Mouse (Mus musculus) heart, embryonic 10.5 days (tissue): ENCODE measurements at regions not wholly inside any gene's neighbourhood (a gene's known extent, or its start where the extent isn't known, plus 50 kb on each side); places are given as distances from the start of the nearest gene placed in this dataset.

ENCODE experiments used
- DNase-seq: peaks from one replicate; pipeline ENCODE4 v3.0.0-alpha.2; 2017; ENCODE audit warnings: low spot score
- H3K27ac ChIP-seq: fragments of 300-500 bp; sonication (generic); 2 replicates; pipeline ENCODE4 v1.5.1; 2016; ENCODE audit warnings: mild to moderate bottlenecking
- H3K27me3 ChIP-seq: fragments of 300-500 bp; sonication (generic); 2 replicates; pipeline ENCODE4 v1.6.1; 2016; ENCODE audit warnings: mild to moderate bottlenecking; ENCODE audit not compliant: poor library complexity, insufficient read depth, severe bottlenecking
- H3K36me3 ChIP-seq: fragments of 300-500 bp; sonication (generic); 2 replicates; pipeline ENCODE4 v1.6.1; 2016; ENCODE audit warnings: mild to moderate bottlenecking, moderate library complexity
- H3K4me1 ChIP-seq: fragments of 300-500 bp; sonication (generic); 2 replicates; pipeline ENCODE4 v1.6.1; 2016; ENCODE audit warnings: mild to moderate bottlenecking
- H3K4me3 ChIP-seq: fragments of 300-500 bp; sonication (generic); 2 replicates; pipeline ENCODE4 v1.5.1; 2016; ENCODE audit warnings: mild to moderate bottlenecking, moderate library complexity
- H3K9me3 ChIP-seq: fragments of 300-500 bp; sonication (generic); 2 replicates; pipeline ENCODE4 v1.6.1; 2016; ENCODE audit warnings: mild to moderate bottlenecking, moderate library complexity
- WGBS: fragments of 180-500 bp; shearing (Covaris S2); methylation state at CpG from one replicate; pipeline ENCODE4 v1.1.7; 2016; 5-methylcytosine and 5-hydroxymethylcytosine counted together

GRCm38 (mm10) chr6:94826656-94827055 lies 126.7 kb upstream of the Lrig1 start:
- Histone ChIP-seq H3K36me3 (no peaks in the 10 kb centered on the region), H3K27ac (no peak overlapping the region), H3K27me3 (no peaks in the 10 kb centered on the region), H3K9me3 (no peaks in the 10 kb centered on the region), H3K4me1 (no peaks in the 10 kb centered on the region), H3K4me3 (no peak overlapping the region)
- no peak for DNase-seq
- 65% methylated on average over 2 of the region's 2 CpGs for WGBS

- 40% methylated on average over 6 of the region's 6 CpGs for WGBS
- H3K9me3 ChIP-seq: no peaks in the 10 kb centered on the region
- no peak overlapping the region for H3K4me3 ChIP-seq
Measured at GRCm38 (mm10) chr6:94818220-94818619, 118.3 kb upstream of the Lrig1 start.

GRCm38 (mm10) chr6:94816161-94816560 lies 116.2 kb upstream of the Lrig1 start:
- no peaks in the 10 kb centered on the region for H3K36me3 ChIP-seq
- H3K9me3 ChIP-seq: no peaks in the 10 kb centered on the region
- H3K4me1 ChIP-seq: peaks cover 24% of the 10 kb centered on the region
- H3K27ac ChIP-seq: no peak overlapping the region
- 65% methylated on average over 5 of the region's 5 CpGs for WGBS
- DNase-seq: no peak
- H3K4me3 ChIP-seq: no peak overlapping the region
- peaks cover 32% of the 10 kb centered on the region for H3K27me3 ChIP-seq

More at GRCm38 (mm10) chr6:94818220-94818619, 118.3 kb upstream of the Lrig1 start:
- Histone ChIP-seq H3K27ac (no peak overlapping the region), H3K36me3 (no peaks in the 10 kb centered on the region), H3K27me3 (peaks cover 29% of the 10 kb centered on the region), H3K4me1 (peaks cover 19% of the 10 kb centered on the region; the same call in 1 of the 2 replicates)
- DNase-seq: no peak

- Histone ChIP-seq H3K27me3 (peaks cover 31% of the 10 kb centered on the region), H3K9me3 (no peaks in the 10 kb centered on the region), H3K4me1 (peaks cover 24% of the 10 kb centered on the region), H3K4me3 (no peak overlapping the region), H3K36me3 (no peaks in the 10 kb centered on the region), H3K27ac (no peak overlapping the region)
- whole genome bisulfite sequencing: 64% methylated on average over 3 of the region's 3 CpGs
- DNase-seq: no peak
Measured at GRCm38 (mm10) chr6:94814711-94815110, 114.8 kb upstream of the Lrig1 start.

GRCm38 (mm10) chr6:94813481-94814148 lies 113.7 kb upstream of the Lrig1 start:
- H3K4me3 ChIP-seq: no peak overlapping the region
- DNase-seq: no peak
- peaks cover 21% of the 10 kb centered on the region for H3K27me3 ChIP-seq
- no peak overlapping the region for H3K27ac ChIP-seq
- WGBS: 71% methylated on average over 7 of the region's 7 CpGs
- H3K4me1 ChIP-seq: peaks cover 21% of the 10 kb centered on the region
- H3K9me3 ChIP-seq: no peaks in the 10 kb centered on the region
- no peaks in the 10 kb centered on the region for H3K36me3 ChIP-seq

DNA sequence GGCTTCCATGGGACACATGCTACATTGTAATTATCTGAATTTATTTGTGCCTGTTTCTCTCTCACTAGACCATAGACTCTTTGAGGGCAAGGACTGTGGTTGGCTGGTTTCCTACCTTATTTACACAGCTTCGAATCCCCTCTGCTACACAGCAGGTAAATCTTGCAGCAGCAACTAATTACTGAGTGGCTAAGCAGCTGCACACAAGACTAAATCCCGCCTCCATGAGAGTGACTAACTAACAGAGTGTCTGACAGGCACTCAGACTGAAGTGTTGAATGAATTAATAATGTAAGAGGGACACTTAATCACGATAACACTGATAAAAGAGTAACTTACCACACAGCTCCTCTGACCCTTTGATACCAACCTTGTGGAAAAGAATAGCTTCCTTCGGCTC lies 111.9 kb upstream of the Lrig1 start:
- H3K4me3 ChIP-seq: no peak overlapping the region
- H3K27me3 ChIP-seq: peaks cover 15% of the 10 kb centered on the region; the same call in 1 of the 2 replicates
- no peak overlapping the region for H3K27ac ChIP-seq
- no peaks in the 10 kb centered on the region for H3K36me3 ChIP-seq
- H3K9me3 ChIP-seq: no peaks in the 10 kb centered on the region
- WGBS: 39% methylated on average over 4 of the region's 4 CpGs
- peaks cover 19% of the 10 kb centered on the region for H3K4me1 ChIP-seq
- DNase-seq: no peak

DNA sequence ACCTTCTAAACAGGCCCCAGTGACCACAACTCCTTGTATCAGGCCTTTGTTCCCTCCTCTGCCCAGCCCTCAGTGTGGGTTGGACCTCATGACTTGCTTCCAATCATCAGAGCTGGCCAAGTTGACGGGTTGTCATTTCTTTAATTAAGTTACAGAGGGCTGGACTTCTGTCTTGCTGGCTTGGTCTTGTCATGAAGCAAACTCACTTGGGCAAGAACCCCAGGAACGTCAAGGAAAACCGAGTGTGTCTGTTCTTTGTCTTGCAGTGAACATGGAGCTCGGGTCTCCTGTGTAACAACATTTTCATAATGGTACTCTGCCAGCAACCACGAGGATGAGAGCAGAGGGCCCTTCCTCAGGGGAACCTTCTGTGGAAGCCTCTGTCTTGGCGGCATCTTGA lies 107.3 kb upstream of the Lrig1 start:
- Histone ChIP-seq H3K4me1 (peaks cover 34% of the 10 kb centered on the region), H3K4me3 (no peak overlapping the region), H3K27ac (peak overlapping the region; percentile 36; the same call in 1 of the 2 replicates), H3K36me3 (no peaks in the 10 kb centered on the region), H3K27me3 (peaks cover 11% of the 10 kb centered on the region; the same call in 1 of the 2 replicates), H3K9me3 (no peaks in the 10 kb centered on the region)
- DNase-seq: no peak
- whole genome bisulfite sequencing: 78% methylated on average over 6 of the region's 6 CpGs

DNA sequence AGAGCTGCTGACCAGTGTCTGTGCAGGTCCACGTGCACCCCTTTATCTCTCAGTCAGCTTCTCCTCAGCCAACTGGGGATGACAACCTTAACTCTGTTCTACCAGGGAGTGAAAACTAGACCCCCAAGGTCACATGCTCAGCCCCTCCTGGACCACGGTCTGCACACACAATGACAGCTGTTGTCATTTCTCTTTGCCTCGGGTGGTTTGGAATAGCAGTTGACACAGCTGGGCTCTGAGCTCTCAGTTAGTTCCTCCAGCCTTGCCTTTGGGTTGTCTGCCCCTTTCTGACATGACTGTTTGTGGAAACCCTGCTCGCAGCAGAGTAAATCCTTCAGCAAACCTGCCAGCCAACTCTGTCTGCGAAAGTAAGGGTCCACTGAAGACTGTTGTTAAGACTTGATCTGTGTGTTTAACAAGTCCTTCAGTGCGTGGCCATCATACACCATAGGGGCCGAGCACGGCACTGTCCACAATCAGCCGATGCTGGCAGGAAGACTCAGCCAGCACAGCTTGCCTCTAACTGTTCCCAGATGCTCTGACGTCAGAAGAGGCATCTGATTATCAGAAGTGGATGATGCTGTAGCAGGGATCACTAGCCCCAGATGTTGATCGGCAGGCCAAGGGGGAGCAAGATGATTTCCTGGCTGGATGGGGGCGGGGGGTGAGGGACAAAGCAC lies 106.7 kb upstream of the Lrig1 start:
- peaks cover 35% of the 10 kb centered on the region for H3K4me1 ChIP-seq
- WGBS: 46% methylated on average over 12 of the region's 12 CpGs

DNA sequence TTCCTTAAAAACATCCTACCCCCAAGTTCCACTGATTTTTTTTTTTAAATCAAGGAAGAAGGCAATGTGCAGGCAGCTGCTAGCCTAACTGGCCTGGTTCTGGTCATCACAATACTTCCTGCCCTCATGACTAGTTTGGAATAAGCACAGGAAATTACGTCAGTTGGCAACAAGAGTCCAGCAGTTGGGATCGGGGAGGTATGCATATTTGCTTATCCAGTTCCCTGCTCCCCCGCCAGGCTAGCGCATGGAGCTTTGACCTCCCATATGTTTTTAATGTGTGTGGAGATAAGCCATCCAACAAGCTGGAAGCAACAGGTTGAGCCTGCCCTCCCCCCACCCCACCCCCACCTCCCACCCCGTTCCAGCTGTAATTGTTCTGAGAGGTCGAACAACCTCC lies 105.7 kb upstream of the Lrig1 start:
- WGBS: 52% methylated on average over 6 of the region's 6 CpGs
- Histone ChIP-seq H3K4me3 (no peak overlapping the region), H3K27me3 (peaks cover 12% of the 10 kb centered on the region; the same call in 1 of the 2 replicates), H3K9me3 (no peaks in the 10 kb centered on the region), H3K27ac (peak overlapping the region; percentile 36; the same call in 1 of the 2 replicates), H3K36me3 (no peaks in the 10 kb centered on the region), H3K4me1 (peaks cover 41% of the 10 kb centered on the region)
- no peak for DNase-seq

More for the DNA sequence above, 106.7 kb upstream of the Lrig1 start:
- peaks cover 12% of the 10 kb centered on the region; the same call in 1 of the 2 replicates for H3K27me3 ChIP-seq
- DNase-seq: no peak
- no peaks in the 10 kb centered on the region for H3K9me3 ChIP-seq
- H3K27ac ChIP-seq: peak overlapping the region; percentile 36; the same call in 1 of the 2 replicates
- no peak overlapping the region for H3K4me3 ChIP-seq
- no peaks in the 10 kb centered on the region for H3K36me3 ChIP-seq

DNA sequence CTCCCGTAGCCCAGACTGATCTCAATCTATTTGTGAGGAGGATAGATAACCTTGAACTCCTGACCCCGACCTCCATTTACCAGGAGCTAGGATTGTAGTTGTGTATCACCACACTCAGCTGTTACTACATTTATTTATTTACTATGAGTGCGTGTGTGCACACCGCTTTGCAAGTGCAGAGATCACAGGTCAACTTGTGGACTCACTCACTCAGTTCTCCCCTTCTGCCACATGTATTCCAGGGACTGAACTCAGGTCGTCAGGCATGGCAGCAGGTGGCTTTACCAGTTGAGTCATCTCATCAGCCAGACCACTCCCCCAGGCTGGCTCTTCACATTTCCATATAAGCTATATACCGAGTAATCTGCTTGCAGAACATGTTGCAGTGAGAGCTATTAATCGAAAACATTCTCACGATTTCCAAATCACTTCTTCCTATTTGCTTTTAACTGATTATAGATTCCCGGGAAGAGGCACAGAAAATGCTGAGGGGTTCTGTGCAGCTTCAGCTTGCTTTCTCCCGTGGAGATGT lies 104.4 kb upstream of the Lrig1 start:
- WGBS: 82% methylated on average over 10 of the region's 10 CpGs
- Histone ChIP-seq H3K27ac (no peak overlapping the region), H3K4me3 (no peak overlapping the region), H3K9me3 (no peaks in the 10 kb centered on the region), H3K4me1 (peaks cover 41% of the 10 kb centered on the region), H3K27me3 (peaks cover 12% of the 10 kb centered on the region; the same call in 1 of the 2 replicates), H3K36me3 (no peaks in the 10 kb centered on the region)
- DNase-seq: no peak

DNA sequence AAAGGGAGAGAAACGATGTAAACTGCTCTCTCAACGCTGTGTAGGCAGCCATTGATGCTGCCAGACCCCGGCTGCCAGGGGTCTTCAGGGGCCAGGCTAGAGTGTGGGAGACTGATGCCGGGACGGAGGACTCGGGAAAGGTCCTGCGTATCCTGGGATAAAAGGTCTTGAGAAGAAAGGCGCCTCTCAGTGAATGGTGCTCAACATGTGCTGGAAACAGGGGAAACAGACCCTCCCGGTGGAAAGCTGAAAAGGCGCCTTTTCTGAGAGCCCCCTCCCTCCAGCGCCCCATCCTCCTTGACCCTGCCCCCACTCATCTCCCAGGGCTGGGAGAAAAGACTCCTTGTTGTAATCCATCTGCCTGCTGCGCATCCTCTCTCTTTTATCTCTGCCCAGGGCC lies 101.1 kb upstream of the Lrig1 start:
- Histone ChIP-seq H3K27me3 (peaks cover 3% of the 10 kb centered on the region; the same call in 1 of the 2 replicates), H3K9me3 (no peaks in the 10 kb centered on the region), H3K27ac (peak overlapping the region; percentile 19), H3K4me1 (peaks cover 30% of the 10 kb centered on the region), H3K4me3 (no peak overlapping the region), H3K36me3 (no peaks in the 10 kb centered on the region)
- no peak for DNase-seq
- WGBS: 36% methylated on average over 12 of the region's 12 CpGs

DNA sequence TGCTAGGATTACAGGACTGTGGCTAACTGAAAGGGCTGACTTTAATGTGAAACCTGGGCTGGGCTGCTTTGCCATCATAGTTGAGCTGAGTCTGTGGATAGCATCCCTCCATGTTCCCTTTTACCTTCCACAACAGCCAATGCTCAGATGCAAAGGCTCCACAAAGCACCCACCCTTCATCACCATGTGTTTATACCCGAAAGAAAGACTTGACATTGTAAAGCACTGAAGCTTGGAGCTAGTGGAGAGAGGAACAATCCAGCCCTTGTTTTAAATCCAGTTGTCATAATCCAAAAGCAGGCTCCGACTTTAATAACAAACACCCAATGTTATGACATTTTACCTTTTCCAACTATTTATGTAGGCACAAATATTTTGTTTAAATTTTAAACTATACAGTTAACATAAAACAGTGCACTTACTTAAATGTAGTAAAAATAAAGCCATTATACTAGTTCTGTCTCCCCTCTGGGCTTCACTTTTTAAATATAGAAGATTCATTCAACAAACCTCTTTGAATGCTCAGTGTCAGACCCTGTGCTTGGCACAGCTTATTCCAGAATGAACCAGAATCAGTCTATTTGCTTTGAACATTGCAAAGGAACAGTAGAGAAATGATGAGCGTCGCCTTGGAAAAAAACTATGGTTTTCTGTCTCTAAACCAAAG lies 98.7 kb upstream of the Lrig1 start:
- no peak for DNase-seq
- Histone ChIP-seq H3K9me3 (no peaks in the 10 kb centered on the region), H3K4me1 (peaks cover 27% of the 10 kb centered on the region), H3K36me3 (no peaks in the 10 kb centered on the region), H3K27ac (no peak overlapping the region), H3K4me3 (no peak overlapping the region), H3K27me3 (peaks cover 3% of the 10 kb centered on the region; the same call in 1 of the 2 replicates)
- WGBS: 82% methylated on average over 4 of the region's 4 CpGs

DNA sequence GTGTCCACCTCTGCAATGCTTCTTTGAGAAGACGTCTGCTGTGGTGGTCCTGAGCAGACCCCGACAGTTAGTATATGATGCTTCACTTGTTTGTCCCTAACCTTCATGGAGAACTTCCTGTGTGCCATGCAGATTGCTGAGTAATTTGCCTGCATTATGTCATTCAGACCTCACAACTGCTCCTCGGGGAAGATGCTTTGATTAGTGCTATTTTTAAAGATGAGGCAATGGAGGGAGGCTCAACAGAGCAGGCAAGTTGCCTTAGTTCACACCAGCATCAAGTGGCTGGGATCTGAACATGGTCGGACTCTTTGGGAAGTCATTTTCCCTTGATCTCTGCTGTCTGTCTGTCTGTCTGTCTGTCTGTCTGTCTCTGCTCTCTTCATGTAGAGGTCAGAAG lies 95.5 kb upstream of the Lrig1 start:
- 53% methylated on average over 4 of the region's 4 CpGs for WGBS

More for the DNA sequence above, 95.5 kb upstream of the Lrig1 start:
- no peak overlapping the region for H3K4me3 ChIP-seq
- no peak overlapping the region for H3K27ac ChIP-seq
- H3K9me3 ChIP-seq: no peaks in the 10 kb centered on the region
- no peak for DNase-seq
- peaks cover 5% of the 10 kb centered on the region for H3K4me1 ChIP-seq
- no peaks in the 10 kb centered on the region for H3K27me3 ChIP-seq
- H3K36me3 ChIP-seq: no peaks in the 10 kb centered on the region
